Mouse (Mus musculus) E14TG2a.4 (cell line): ENCODE measurements around the gene Bclaf3.
"Not testable (repeated sequence)": the region's sequence is repeated elsewhere in the genome, so short reads cannot be mapped to it uniquely, and the experiment has no call there.

Experiments
- H3K27me3 ChIP-seq: 2 replicates; pipeline ENCODE4 v1.6.1; 2014; ENCODE audit warnings: low read length, control low read depth; ENCODE audit not compliant: insufficient read depth
- H3K36me3 ChIP-seq: 2 replicates; pipeline ENCODE4 v1.6.1; 2014; ENCODE audit warnings: low read length, control low read depth; ENCODE audit not compliant: insufficient read depth
- H3K4me1 ChIP-seq: replicated peaks from 2 replicates; pipeline ENCODE4 v1.6.1; 2014; ENCODE audit warnings: low read depth, low read length, control low read depth
- H3K4me3 ChIP-seq: replicated peaks from 2 replicates; pipeline ENCODE4 v1.5.1; 2014; ENCODE audit warnings: mild to moderate bottlenecking, low read length
- H3K9me3 ChIP-seq: 2 replicates; pipeline ENCODE4 v1.6.1; 2014; ENCODE audit warnings: low read length, control low read depth
- CTCF ChIP-seq: conservative IDR thresholded peaks from 2 replicates; pipeline ENCODE4 v1.5.1; 2014; ENCODE audit warnings: low read length
- NANOG ChIP-seq: IDR thresholded peaks from 2 replicates; pipeline ENCODE4 v1.6.1; 2014; ENCODE audit warnings: borderline replicate concordance, low read length, mixed read lengths
- POU5F1 ChIP-seq: IDR thresholded peaks from 2 replicates; pipeline ENCODE4 v1.6.1; 2014; ENCODE audit warnings: low read length, borderline replicate concordance

Bclaf3 gene

GRCm38 (mm10) chrX:159526388-159526787 lies at the start of gene Bclaf3:
Gene Bclaf3 (plus strand): TSS chrX:159526688.
- Histone ChIP-seq H3K36me3 (no peaks in the 10 kb centered on the region), H3K27me3 (no peaks in the 10 kb centered on the region), H3K4me1 (peaks cover 46% of the 10 kb centered on the region), H3K9me3 (no peaks in the 10 kb centered on the region), H3K4me3 (peak within 1 kb of the TSS; percentile 76)
- no peak for TF ChIP-seq POU5F1
- TF ChIP-seq NANOG, result no peak
- TF ChIP-seq CTCF, result no peak

DNA sequence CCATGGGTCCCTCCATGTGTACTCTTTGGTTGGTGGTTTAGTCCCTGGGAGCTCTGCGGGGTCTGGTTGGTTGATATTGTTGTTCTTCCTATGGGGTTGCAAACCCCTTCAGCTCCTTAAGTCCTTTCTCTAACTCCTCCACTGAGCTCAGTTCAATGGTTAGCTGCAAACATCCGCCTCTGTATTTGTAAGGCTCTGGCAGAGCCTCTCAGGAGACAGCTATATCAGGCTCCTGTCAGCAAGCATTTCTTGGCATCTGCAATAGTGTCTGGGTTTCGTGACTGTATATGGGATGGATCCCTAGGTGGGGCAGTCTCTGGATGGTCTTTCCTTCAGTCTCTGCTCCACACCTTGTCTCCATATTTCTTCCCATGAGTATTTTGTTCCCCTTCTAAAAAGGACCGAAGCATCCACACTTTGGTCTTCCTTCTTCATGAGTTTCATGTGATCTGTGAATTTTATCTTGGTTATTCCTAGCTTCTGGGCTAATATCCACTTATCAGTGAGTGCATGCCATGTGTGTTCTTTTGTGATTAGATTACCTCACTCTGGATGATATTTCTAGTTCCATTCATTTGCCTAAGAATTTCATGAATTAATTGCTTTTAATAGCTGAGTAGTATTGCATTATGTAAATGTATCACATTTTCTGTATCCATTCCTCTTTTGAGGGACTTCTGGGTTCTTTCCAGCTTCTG lies 48.1 kb upstream of the Bclaf3 start:
- H3K27me3 ChIP-seq, H3K4me3 ChIP-seq, H3K4me1 ChIP-seq, H3K9me3 ChIP-seq, H3K36me3 ChIP-seq: not testable (repeated sequence)

DNA sequence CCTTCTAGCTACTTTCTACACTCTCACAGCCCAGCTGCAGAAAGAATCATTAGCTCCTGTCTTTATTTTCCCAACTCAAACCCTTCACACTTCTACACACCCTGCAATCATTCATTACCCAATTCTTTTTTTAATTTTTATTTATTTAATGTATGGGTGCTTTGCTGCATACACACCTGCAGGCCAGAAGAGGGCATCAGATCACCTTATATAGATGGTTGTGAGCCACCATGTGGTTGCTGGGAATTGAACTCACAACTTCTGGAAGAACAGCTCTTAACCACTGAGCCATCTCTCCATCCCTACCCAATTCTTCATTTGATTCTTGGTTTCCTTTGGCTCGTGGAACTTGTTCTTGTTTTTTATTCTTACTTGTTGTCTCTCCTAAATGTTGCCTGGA lies 42.2 kb upstream of the Bclaf3 start:
- H3K27me3 ChIP-seq, result no peaks in the 10 kb centered on the region
- H3K9me3 ChIP-seq, result no peaks in the 10 kb centered on the region
- H3K4me1 ChIP-seq, result no peaks in the 10 kb centered on the region
- no peak overlapping the region for H3K4me3 ChIP-seq
- no peaks in the 10 kb centered on the region for H3K36me3 ChIP-seq
- no peak for TF ChIP-seq NANOG
- TF ChIP-seq POU5F1, result no peak
- TF ChIP-seq CTCF, result peak; percentile 37

DNA sequence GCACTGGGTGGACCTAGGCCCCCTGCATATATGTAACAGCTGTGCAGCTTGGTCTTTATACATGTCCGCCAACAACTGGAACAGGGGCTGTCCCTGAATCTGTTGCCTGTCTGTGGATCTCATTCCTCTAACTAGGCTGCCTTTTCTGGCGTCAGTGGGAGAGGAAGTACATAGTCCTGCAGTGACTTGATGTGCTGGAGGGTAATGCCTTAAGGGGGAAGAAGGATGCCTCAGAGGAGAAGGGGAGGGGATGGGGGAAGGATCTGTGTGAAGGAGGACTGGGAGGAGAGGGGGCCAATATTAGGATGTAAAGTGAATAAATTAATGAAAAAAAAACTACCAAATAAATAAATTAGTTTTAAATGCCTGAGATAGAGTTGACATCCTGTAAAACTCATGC lies 23.3 kb upstream of the Bclaf3 start:
- H3K27me3 ChIP-seq, result no peaks in the 10 kb centered on the region
- no peaks in the 10 kb centered on the region for H3K36me3 ChIP-seq
- H3K4me3 ChIP-seq, result no peak overlapping the region
- no peak for TF ChIP-seq NANOG
- no peak for TF ChIP-seq POU5F1
- TF ChIP-seq CTCF, result no peak
- no peaks in the 10 kb centered on the region for H3K9me3 ChIP-seq
- H3K4me1 ChIP-seq, result peaks cover 3% of the 10 kb centered on the region; the same call in 1 of the 2 replicates

- Histone ChIP-seq H3K36me3 (peaks cover 6% of the 10 kb centered on the region; the same call in 1 of the 2 replicates), H3K9me3 (no peaks in the 10 kb centered on the region), H3K27me3 (no peaks in the 10 kb centered on the region), H3K4me1 (peaks cover 32% of the 10 kb centered on the region), H3K4me3 (0 out of 2 replicates have a peak overlapping the region, but pooled peaks have one; percentile 20)
- TF ChIP-seq CTCF (no peak), POU5F1 (no peak), NANOG (no peak)
Measured at GRCm38 (mm10) chrX:159508331-159509036, 18.0 kb upstream of the Bclaf3 start.

DNA sequence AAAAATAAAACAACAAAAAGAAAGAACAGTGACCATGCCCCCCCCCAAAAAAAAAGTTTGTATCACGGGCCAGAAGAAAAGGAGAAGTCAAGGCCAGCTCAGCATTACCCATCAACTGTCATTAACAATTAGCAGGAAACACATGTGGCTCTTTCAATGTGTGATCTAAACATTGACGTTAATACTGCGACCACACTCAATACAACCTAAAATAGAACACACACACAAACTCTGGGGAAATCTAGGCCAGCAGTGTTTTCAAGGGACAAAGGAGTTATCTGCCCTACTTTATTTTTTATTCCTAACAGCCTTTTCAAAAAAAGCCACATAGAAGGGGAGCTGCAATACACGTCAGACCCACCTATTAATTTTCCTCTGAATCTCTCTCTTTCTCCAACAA lies 17.4 kb upstream of the Bclaf3 start:
- Histone ChIP-seq H3K4me1 (peaks cover 32% of the 10 kb centered on the region), H3K9me3 (no peaks in the 10 kb centered on the region), H3K36me3 (peaks cover 8% of the 10 kb centered on the region; the same call in 1 of the 2 replicates), H3K27me3 (no peaks in the 10 kb centered on the region), H3K4me3 (no peak overlapping the region)
- TF ChIP-seq CTCF (no peak), POU5F1 (no peak), NANOG (no peak)

GRCm38 (mm10) chrX:159509847-159510715 lies 16.4 kb upstream of the Bclaf3 start:
- Histone ChIP-seq H3K36me3 (peaks cover 15% of the 10 kb centered on the region), H3K4me1 (peaks cover 39% of the 10 kb centered on the region), H3K4me3 (peak overlapping the region; percentile 45), H3K27me3 (no peaks in the 10 kb centered on the region), H3K9me3 (no peaks in the 10 kb centered on the region)
- TF ChIP-seq CTCF (no peak), NANOG (no peak; the same call in 1 of the 2 replicates), POU5F1 (no peak)

DNA sequence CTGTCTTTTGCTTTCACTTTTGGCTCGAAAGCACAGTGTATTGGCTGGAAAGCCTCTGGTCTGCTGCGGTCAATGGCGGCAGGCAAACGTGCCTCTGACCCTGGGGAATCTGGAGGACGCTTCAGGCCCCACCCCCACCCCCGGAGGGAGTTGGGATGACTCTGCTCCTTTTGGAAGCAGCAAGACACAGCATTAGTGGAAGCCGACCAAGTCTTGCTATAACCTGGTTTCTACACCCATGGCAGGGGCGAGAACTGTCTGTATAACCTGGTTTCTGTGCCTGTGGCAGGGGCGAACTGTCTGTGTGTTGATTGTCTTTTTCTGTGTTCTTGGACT lies 15.8 kb upstream of the Bclaf3 start:
- no peaks in the 10 kb centered on the region for H3K27me3 ChIP-seq
- TF ChIP-seq NANOG, result no peak
- TF ChIP-seq CTCF, result no peak
- TF ChIP-seq POU5F1, result no peak
- H3K36me3 ChIP-seq, result peaks cover 15% of the 10 kb centered on the region
- H3K9me3 ChIP-seq, result no peaks in the 10 kb centered on the region
- H3K4me1 ChIP-seq, result peaks cover 39% of the 10 kb centered on the region
- H3K4me3 ChIP-seq, result peak overlapping the region; percentile 45

DNA sequence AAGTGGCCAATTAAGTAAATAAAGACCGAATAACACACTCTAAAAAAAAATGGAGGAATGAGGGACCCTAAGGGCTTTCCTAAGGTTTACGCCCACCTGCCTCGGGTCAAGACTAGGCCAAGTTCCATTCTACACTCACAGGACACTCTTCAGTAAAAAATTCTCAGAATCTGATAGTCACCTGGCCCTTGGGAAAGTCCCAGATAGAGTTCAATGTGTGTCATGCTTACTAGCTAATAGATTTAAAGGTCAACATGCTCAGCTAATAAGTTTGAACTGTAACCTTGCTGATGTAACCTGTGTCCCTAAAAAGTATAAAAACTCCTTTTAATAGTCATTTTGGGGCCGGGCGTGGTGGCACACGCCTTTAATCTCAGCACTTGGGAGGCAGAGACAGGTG lies 10.9 kb upstream of the Bclaf3 start:
- peaks cover 44% of the 10 kb centered on the region for H3K4me1 ChIP-seq
- peaks cover 21% of the 10 kb centered on the region for H3K36me3 ChIP-seq
- H3K9me3 ChIP-seq, result no peaks in the 10 kb centered on the region
- TF ChIP-seq NANOG, result no peak
- TF ChIP-seq CTCF, result no peak
- TF ChIP-seq POU5F1, result no peak
- H3K27me3 ChIP-seq, result no peaks in the 10 kb centered on the region
- no peak overlapping the region for H3K4me3 ChIP-seq
